Mouse (Mus musculus) lung, postnatal 0 days (tissue): ENCODE results near the gene Cadm2. TPM values are rescaled to one million over a fixed set of nuclear protein-coding genes. Genes with fewer than 3 reads are reported as not detected.

Source experiments
- ATAC-seq: fragments of 200-750 bp; cut with Nextera tagmentation; 2 replicates; pipeline ENCODE4 v1.8.0; 2017; ENCODE audit warnings: moderate library complexity
- DNase-seq: peaks from one replicate; pipeline ENCODE4 v3.0.0-alpha.2; 2016; ENCODE audit warnings: low spot score
- H3K27ac ChIP-seq: fragments of 300-500 bp; sonication (generic); 2 replicates; pipeline ENCODE4 v1.5.1; 2014; ENCODE audit warnings: antibody characterized with exemption, mild to moderate bottlenecking, low read length, mixed read lengths
- H3K27me3 ChIP-seq: fragments of 300-500 bp; sonication (generic); replicated peaks from 2 replicates; pipeline ENCODE4 v1.6.1; 2014; ENCODE audit warnings: low read length, mixed read lengths; ENCODE audit not compliant: insufficient read depth
- H3K36me3 ChIP-seq: fragments of 300-500 bp; sonication (generic); 2 replicates; pipeline ENCODE4 v1.6.1; 2014; ENCODE audit warnings: low read length, mixed read lengths; ENCODE audit not compliant: insufficient read depth
- H3K4me1 ChIP-seq: fragments of 300-500 bp; sonication (generic); 2 replicates; pipeline ENCODE4 v1.6.1; 2014; ENCODE audit warnings: antibody characterized with exemption, low read depth, low read length, mixed read lengths; ENCODE audit not compliant: insufficient read depth
- H3K4me2 ChIP-seq: fragments of 300-500 bp; sonication (generic); replicated peaks from 2 replicates; pipeline ENCODE4 v1.6.1; 2014; ENCODE audit warnings: low read depth, mild to moderate bottlenecking, low read length, moderate library complexity, mixed read lengths
- H3K4me3 ChIP-seq: fragments of 300-500 bp; sonication (generic); 2 replicates; pipeline ENCODE4 v1.5.1; 2014; ENCODE audit warnings: low read depth, low read length
- H3K9ac ChIP-seq: fragments of 300-500 bp; sonication (generic); replicated peaks from 2 replicates; pipeline ENCODE4 v1.6.1; 2014; ENCODE audit warnings: low read depth, mild to moderate bottlenecking
- H3K9me3 ChIP-seq: fragments of 300-500 bp; sonication (generic); 2 replicates; pipeline ENCODE4 v1.6.1; 2016; ENCODE audit warnings: low read length, mixed read lengths
- CTCF ChIP-seq: IDR thresholded peaks from 2 replicates; pipeline ENCODE4 v1.5.1; 2016; ENCODE audit warnings: antibody characterized with exemption, mild to moderate bottlenecking
- EP300 ChIP-seq: IDR thresholded peaks from 2 replicates; pipeline ENCODE4 v1.6.1; 2016; ENCODE audit warnings: antibody characterized with exemption, mild to moderate bottlenecking, control low read depth
- WGBS: fragments of 180-500 bp; shearing (Covaris S2); extraction: QIAGEN DNeasy Blood & Tissue Kit; methylation state at CpG from one replicate; pipeline ENCODE4 v1.1.7; 2014; 5-methylcytosine and 5-hydroxymethylcytosine counted together
- polyA plus RNA-seq: library from polyadenylated mRNA; unstranded; fragments of >200 nt; fragmentation: Nextera tagmentation; extraction: Ambion mirVana; gene quantifications from 2 replicates; pipeline ENCODE4 v1.2.1, GENCODE M21; 2015

Gene Cadm2
- polyA plus RNA-seq, 1 experiment from 2014 or later = 0.24 TPM

- no peak for ATAC-seq
- H3K9me3 ChIP-seq = no peaks in the 10 kb centered on the region
- TF ChIP-seq EP300 (no peak), CTCF (no peak)
- no peak overlapping the region for H3K9ac ChIP-seq
- H3K4me3 ChIP-seq = no peak overlapping the region
- no peak overlapping the region for H3K4me2 ChIP-seq
- no peaks in the 10 kb centered on the region for H3K4me1 ChIP-seq
- H3K27me3 ChIP-seq = no peaks in the 10 kb centered on the region
- no peak overlapping the region for H3K27ac ChIP-seq
- no peak for DNase-seq
- WGBS = 85% methylated on average over 1 of the region's 1 CpGs
- no peaks in the 10 kb centered on the region for H3K36me3 ChIP-seq
Observed at GRCm38 (mm10) chr16:67524878-67525277, 95.8 kb downstream of the Cadm2 start.

DNA sequence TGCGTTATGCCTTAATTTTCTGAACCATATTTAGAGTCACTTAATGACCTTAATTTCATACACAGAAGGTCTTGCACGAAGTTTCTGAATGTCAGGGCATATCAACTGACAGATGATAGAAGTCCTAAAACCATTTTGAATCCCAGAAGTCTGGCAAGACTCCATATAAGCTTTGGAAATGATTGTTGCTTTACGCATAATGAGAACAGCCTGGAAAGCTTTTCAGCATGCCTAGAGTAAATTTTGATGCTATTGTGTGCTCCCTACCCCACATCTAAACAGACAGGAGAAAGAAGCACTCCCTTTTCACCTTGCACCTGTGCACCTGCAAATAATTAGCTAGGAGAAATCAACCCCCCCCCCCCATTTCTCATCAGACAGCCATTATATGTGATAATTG lies 102.4 kb downstream of the Cadm2 start:
- 55% methylated on average over 3 of the region's 3 CpGs for WGBS
- H3K36me3 ChIP-seq = no peaks in the 10 kb centered on the region
- TF ChIP-seq CTCF (no peak), EP300 (no peak)
- no peak overlapping the region for H3K9ac ChIP-seq
- H3K4me3 ChIP-seq = no peak overlapping the region
- no peaks in the 10 kb centered on the region for H3K27me3 ChIP-seq
- ATAC-seq (no peak), DNase-seq (no peak)
- H3K4me1 ChIP-seq = no peaks in the 10 kb centered on the region
- H3K9me3 ChIP-seq = no peaks in the 10 kb centered on the region
- H3K27ac ChIP-seq = no peak overlapping the region
- no peak overlapping the region for H3K4me2 ChIP-seq

- no peaks in the 10 kb centered on the region for H3K9me3 ChIP-seq
- DNase-seq = no peak
- H3K36me3 ChIP-seq = no peaks in the 10 kb centered on the region
- H3K27me3 ChIP-seq = no peaks in the 10 kb centered on the region
- TF ChIP-seq EP300 = no peak
- TF ChIP-seq CTCF = no peak
- no peak overlapping the region for H3K4me3 ChIP-seq
- H3K4me1 ChIP-seq = no peaks in the 10 kb centered on the region
- H3K9ac ChIP-seq = no peak overlapping the region
- no peak for ATAC-seq
- no peak overlapping the region for H3K4me2 ChIP-seq
- 67% methylated on average over 4 of the region's 4 CpGs for WGBS
- no peak overlapping the region for H3K27ac ChIP-seq
Observed at GRCm38 (mm10) chr16:67515549-67515948, 105.2 kb downstream of the Cadm2 start.

- H3K9ac ChIP-seq = no peak overlapping the region
- no peak overlapping the region for H3K27ac ChIP-seq
- H3K4me2 ChIP-seq = no peak overlapping the region
- H3K36me3 ChIP-seq = no peaks in the 10 kb centered on the region
- 62% methylated on average over 9 of the region's 9 CpGs for WGBS
- ATAC-seq (no peak), DNase-seq (no peak)
- no peak overlapping the region for H3K4me3 ChIP-seq
- no peaks in the 10 kb centered on the region for H3K9me3 ChIP-seq
- H3K27me3 ChIP-seq = no peaks in the 10 kb centered on the region
- H3K4me1 ChIP-seq = no peaks in the 10 kb centered on the region
- no peak for TF ChIP-seq CTCF
- no peak for TF ChIP-seq EP300
Observed at GRCm38 (mm10) chr16:67509079-67509478, 111.6 kb downstream of the Cadm2 start.

DNA sequence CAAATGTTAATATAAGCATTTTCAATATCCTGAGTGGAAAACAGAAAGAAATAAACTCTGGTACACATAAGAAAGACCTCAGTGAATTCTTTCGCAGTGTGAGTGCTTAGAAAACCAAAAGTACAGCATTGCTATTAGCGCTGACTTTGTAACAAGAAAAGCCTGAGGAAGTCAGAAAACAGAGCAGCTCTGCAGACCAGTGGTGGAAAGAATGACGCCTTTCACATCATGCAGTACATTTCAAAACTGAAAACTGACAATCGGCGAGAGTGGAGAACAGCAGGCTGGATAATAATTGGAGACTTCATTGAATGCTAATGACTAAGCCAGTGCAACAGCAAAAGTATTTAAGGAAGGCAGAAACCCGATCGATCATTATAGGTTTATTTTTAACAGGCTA lies 138.2 kb downstream of the Cadm2 start:
- no peaks in the 10 kb centered on the region for H3K9me3 ChIP-seq
- H3K27me3 ChIP-seq = no peaks in the 10 kb centered on the region
- no peak for DNase-seq
- H3K36me3 ChIP-seq = no peaks in the 10 kb centered on the region
- H3K4me1 ChIP-seq = no peaks in the 10 kb centered on the region
- 87% methylated on average over 7 of the region's 7 CpGs for WGBS
- ATAC-seq = no peak
- no peak overlapping the region for H3K27ac ChIP-seq
- H3K9ac ChIP-seq = no peak overlapping the region
- TF ChIP-seq EP300 (no peak), CTCF (no peak)
- no peak overlapping the region for H3K4me2 ChIP-seq
- no peak overlapping the region for H3K4me3 ChIP-seq

DNA sequence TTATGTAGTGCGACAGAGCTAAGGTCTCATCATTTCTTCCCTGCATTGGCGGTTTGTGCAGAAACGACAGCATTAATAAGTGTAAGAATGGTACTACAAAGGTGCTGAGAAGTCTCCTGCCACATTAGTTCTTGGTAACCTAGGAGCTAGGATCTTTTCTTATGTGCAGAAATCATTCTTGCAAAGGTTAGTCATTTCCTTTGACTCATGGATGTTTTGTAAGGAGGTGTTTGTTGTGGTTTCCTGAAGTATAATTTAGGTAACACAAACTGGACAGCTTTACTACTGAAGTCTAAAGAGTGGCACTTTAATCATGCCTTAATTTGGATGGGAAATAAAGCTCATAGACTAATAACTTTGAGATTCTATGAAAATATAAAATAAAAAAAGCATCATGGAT lies 153.7 kb downstream of the Cadm2 start:
- Histone ChIP-seq H3K27me3 (no peaks in the 10 kb centered on the region), H3K4me1 (no peaks in the 10 kb centered on the region), H3K4me2 (no peak overlapping the region), H3K9me3 (no peaks in the 10 kb centered on the region), H3K4me3 (no peak overlapping the region), H3K9ac (no peak overlapping the region), H3K27ac (no peak overlapping the region), H3K36me3 (no peaks in the 10 kb centered on the region)
- WGBS = 81% methylated on average over 3 of the region's 3 CpGs
- DNase-seq (no peak), ATAC-seq (no peak)
- no peak for TF ChIP-seq EP300
- no peak for TF ChIP-seq CTCF

GRCm38 (mm10) chr16:67436301-67436700 lies 184.4 kb downstream of the Cadm2 start:
- no peak for DNase-seq
- Histone ChIP-seq H3K4me1 (no peaks in the 10 kb centered on the region), H3K27me3 (no peaks in the 10 kb centered on the region), H3K4me2 (no peak overlapping the region), H3K36me3 (no peaks in the 10 kb centered on the region), H3K27ac (no peak overlapping the region), H3K9me3 (no peaks in the 10 kb centered on the region), H3K4me3 (no peak overlapping the region), H3K9ac (no peak overlapping the region)
- ATAC-seq = no peak
- WGBS = 72% methylated on average over 4 of the region's 4 CpGs
- TF ChIP-seq EP300 = no peak
- no peak for TF ChIP-seq CTCF
